Mouse (Mus musculus): Measurements from ENCODE around the gene Cs.
"Not testable (repeated sequence)": the region's sequence is repeated elsewhere in the genome, so short reads cannot be mapped to it uniquely, and the experiment has no call there.

Gene Cs

GRCm38 (mm10) chr10:128332358-128333249 lies 4.9 kb upstream of the Cs start:
- in situ Hi-C loops (cut with MboI; ENCODE audit: low sequenced_read_pairs) = not testable (repeated sequence)

- in situ Hi-C loops (cut with MboI; ENCODE audit: low sequenced_read_pairs) = no loop called here
Observed at GRCm38 (mm10) chr10:128335582-128335981, 2.0 kb upstream of the Cs start.

- in situ Hi-C loops (cut with MboI; ENCODE audit: low sequenced_read_pairs) = no loop called here
Observed at GRCm38 (mm10) chr10:128336195-128336594, 1.3 kb upstream of the Cs start.

- in situ Hi-C loops (cut with MboI; ENCODE audit: low sequenced_read_pairs) = no loop called here
Observed at GRCm38 (mm10) chr10:128336597-128336996, 937 bp upstream of the Cs start.

GRCm38 (mm10) chr10:128338415-128338814 lies 881 bp downstream of the Cs start:
- in situ Hi-C loops (cut with MboI; ENCODE audit: low sequenced_read_pairs) = no loop called here

GRCm38 (mm10) chr10:128338948-128339347 lies 1.4 kb downstream of the Cs start:
- in situ Hi-C loops (cut with MboI; ENCODE audit: low sequenced_read_pairs) = no loop called here

- in situ Hi-C loops (cut with MboI; ENCODE audit: low sequenced_read_pairs) = no loop called here
Observed at GRCm38 (mm10) chr10:128340257-128340656, 2.7 kb downstream of the Cs start.

GRCm38 (mm10) chr10:128343436-128343835 lies 5.9 kb downstream of the Cs start:
- in situ Hi-C loops (cut with MboI; ENCODE audit: low sequenced_read_pairs) = no loop called here

GRCm38 (mm10) chr10:128344568-128345275 lies 7.2 kb downstream of the Cs start:
- in situ Hi-C loops (cut with MboI; ENCODE audit: low sequenced_read_pairs) = no loop called here

- in situ Hi-C loops (cut with MboI; ENCODE audit: low sequenced_read_pairs) = no loop called here
Observed at GRCm38 (mm10) chr10:128347541-128347940, 10.0 kb downstream of the Cs start.

GRCm38 (mm10) chr10:128358796-128359195 lies 21.3 kb downstream of the Cs start:
- in situ Hi-C loops (cut with MboI; ENCODE audit: low sequenced_read_pairs) = no loop called here

GRCm38 (mm10) chr10:128359226-128359625 lies 21.7 kb downstream of the Cs start:
- in situ Hi-C loops (cut with MboI; ENCODE audit: low sequenced_read_pairs) = no loop called here

- in situ Hi-C loops (cut with MboI; ENCODE audit: low sequenced_read_pairs) = no loop called here
Observed at GRCm38 (mm10) chr10:128361836-128362235, 24.3 kb downstream of the Cs start.

- in situ Hi-C loops (cut with MboI; ENCODE audit: low sequenced_read_pairs) = no loop called here
Observed at GRCm38 (mm10) chr10:128362568-128362967, 25.0 kb downstream of the Cs start.

- in situ Hi-C loops (cut with MboI; ENCODE audit: low sequenced_read_pairs) = no loop called here
Observed at GRCm38 (mm10) chr10:128367899-128368401, 30.4 kb downstream of the Cs start.

- in situ Hi-C loops (cut with MboI; ENCODE audit: low sequenced_read_pairs) = no loop called here
Observed at GRCm38 (mm10) chr10:128368402-128369217, 31.1 kb downstream of the Cs start, which contains the start of gene Coq10a. Gene Coq10a, minus strand, starts transcription at chr10:128368997.

GRCm38 (mm10) chr10:128369218-128369543 lies 31.6 kb downstream of the Cs start:
- in situ Hi-C loops (cut with MboI; ENCODE audit: low sequenced_read_pairs) = no loop called here

- in situ Hi-C loops (cut with MboI; ENCODE audit: low sequenced_read_pairs) = no loop called here
Observed at GRCm38 (mm10) chr10:128369599-128369998, 32.1 kb downstream of the Cs start.

GRCm38 (mm10) chr10:128370021-128370420 lies 32.5 kb downstream of the Cs start:
- in situ Hi-C loops (cut with MboI; ENCODE audit: low sequenced_read_pairs) = no loop called here

GRCm38 (mm10) chr10:128370601-128371000 lies 33.1 kb downstream of the Cs start:
- in situ Hi-C loops (cut with MboI; ENCODE audit: low sequenced_read_pairs) = no loop called here

GRCm38 (mm10) chr10:128372142-128372541 lies 34.6 kb downstream of the Cs start:
- in situ Hi-C loops (cut with MboI; ENCODE audit: low sequenced_read_pairs) = no loop called here

All from CH12F3 (cell line).